Mouse (Mus musculus) neutrophil, adult 59 days (primary cell): ENCODE results near the gene Evi5l. TPM values are rescaled to one million over a fixed set of nuclear protein-coding genes. Genes with fewer than 3 reads are reported as not detected.

ENCODE experiments used
- total RNA-seq, 2 experiments: library from RNA; stranded (reverse); gene quantifications; 1 replicate in 1 of 2; 2 replicates in 1 of 2; pipeline ENCODE4 v1.2.4; 2023

The Evi5l gene
- total RNA-seq: 10 to 100 TPM; 11.0 to 13.2 TPM

GRCm38 (mm10) chr8:4165852-4166751 lies at the start of gene Evi5l:
Gene Evi5l (plus strand): TSS chr8:4166567.

GRCm38 (mm10) chr8:4133798-4134197 lies 32.6 kb upstream of the Evi5l start, which contains the start of gene Cd209g:
Gene Cd209g (plus strand): TSS chr8:4134098.

GRCm38 (mm10) chr8:4216791-4217621 lies 50.6 kb downstream of the Evi5l start, which contains the start of gene Prr36:
Gene Prr36 (minus strand): TSS chr8:4217459.

GRCm38 (mm10) chr8:4226739-4227347 lies 60.5 kb downstream of the Evi5l start, which contains the start of gene Lrrc8e:
Gene Lrrc8e (plus strand): TSS chr8:4226827.

GRCm38 (mm10) chr8:4238434-4239192 lies 72.2 kb downstream of the Evi5l start, which contains the start of the genes Map2k7 and Gm49320:
Gene Map2k7 (plus strand): TSS chr8:4238740.
Gene Gm49320 (plus strand): TSS chr8:4238865.

GRCm38 (mm10) chr8:4247951-4248540 lies 81.7 kb downstream of the Evi5l start, which contains the start of gene Tgfbr3l:
Gene Tgfbr3l (plus strand): TSS chr8:4248214.

GRCm38 (mm10) chr8:4252934-4253841 lies 86.8 kb downstream of the Evi5l start, which contains the start of gene Snapc2:
Gene Snapc2 (plus strand): TSS chr8:4253080.

GRCm38 (mm10) chr8:4259125-4259804 lies 92.9 kb downstream of the Evi5l start, which contains the start of gene Ctxn1:
Gene Ctxn1 (minus strand): TSS chr8:4259274.

Other genes with a start within 250 kb of the Evi5l start
- gene Cd209b, start 239.7 kb upstream of the Evi5l start, total RNA-seq: not detected
- under 1 TPM; 0.47 to 0.62 TPM for gene Cd209c, start 211.8 kb upstream of the Evi5l start, total RNA-seq
- gene Cd209f, start 60.7 kb upstream of the Evi5l start, total RNA-seq: not detected
- not detected for gene Cd209g, start 32.5 kb upstream of the Evi5l start, total RNA-seq
- under 1 TPM; 0.40 to 0.47 TPM for gene Prr36, start 50.9 kb downstream of the Evi5l start, total RNA-seq
- gene Lrrc8e, start 60.3 kb downstream of the Evi5l start, total RNA-seq: not detected
- gene Map2k7, start 72.2 kb downstream of the Evi5l start, total RNA-seq: 10 to 100 TPM; 44.6 to 59.4 TPM
- gene Gm49320, start 72.3 kb downstream of the Evi5l start, total RNA-seq: 1 to 10 TPM in 1 of 2 experiments, under 1 TPM in 1; 0.64 to 1.0 TPM
- 1 to 10 TPM; 5.1 to 6.2 TPM for gene Tgfbr3l, start 81.6 kb downstream of the Evi5l start, total RNA-seq
- 10 to 100 TPM; 13.9 to 14.1 TPM for gene Snapc2, start 86.5 kb downstream of the Evi5l start, total RNA-seq
- under 1 TPM in 1 of 2 experiments, not detected in 1; 0.42 TPM for gene Ctxn1, start 92.7 kb downstream of the Evi5l start, total RNA-seq
- 10 to 100 TPM; 24.4 to 34.6 TPM for gene Timm44, start 109.3 kb downstream of the Evi5l start, total RNA-seq
- 10 to 100 TPM in 1 of 2 experiments, 1 to 10 TPM in 1; 9.7 to 13.6 TPM for gene Ccl25, start 158.6 kb downstream of the Evi5l start, total RNA-seq
- gene Elavl1, start 158.8 kb downstream of the Evi5l start, total RNA-seq: 10 to 100 TPM; 63.5 to 73.2 TPM